Mouse (Mus musculus) liver, postnatal 0 days (tissue): ENCODE data around the gene Hoxc4. TPM values are rescaled to one million over a fixed set of nuclear protein-coding genes. Genes with fewer than 3 reads are reported as not detected.

Experiments used
- ATAC-seq: fragments of 200-750 bp; cut with Nextera tagmentation; 2 replicates; pipeline ENCODE4 v1.8.0; 2017; ENCODE audit warnings: mild to moderate bottlenecking, moderate library complexity
- DNase-seq: peaks from one replicate; pipeline ENCODE4 v3.0.0-alpha.2; 2016
- H3K27ac ChIP-seq: fragments of 300-500 bp; sonication (generic); 2 replicates; pipeline ENCODE4 v1.5.1; 2014; ENCODE audit warnings: antibody characterized with exemption, moderate library complexity, mild to moderate bottlenecking, low read depth
- H3K27me3 ChIP-seq: fragments of 300-500 bp; sonication (generic); 2 replicates; pipeline ENCODE4 v1.6.1; 2014; ENCODE audit warnings: low read length, control low read depth, mixed read lengths; ENCODE audit not compliant: insufficient read depth
- H3K36me3 ChIP-seq: fragments of 300-500 bp; sonication (generic); replicated peaks from 2 replicates; pipeline ENCODE4 v1.6.1; 2014; ENCODE audit warnings: mild to moderate bottlenecking, control low read depth, low read length, moderate library complexity, mixed read lengths; ENCODE audit not compliant: insufficient read depth
- H3K4me1 ChIP-seq: fragments of 300-500 bp; sonication (generic); 2 replicates; pipeline ENCODE4 v1.6.1; 2014; ENCODE audit warnings: antibody characterized with exemption, mild to moderate bottlenecking, control low read depth; ENCODE audit not compliant: insufficient read depth
- H3K4me2 ChIP-seq: fragments of 300-500 bp; sonication (generic); 2 replicates; pipeline ENCODE4 v1.6.1; 2014; ENCODE audit warnings: low read depth, mild to moderate bottlenecking, low read length, moderate library complexity, mixed read lengths
- H3K4me3 ChIP-seq: fragments of 300-500 bp; sonication (generic); 2 replicates; pipeline ENCODE4 v1.5.1; 2014; ENCODE audit warnings: low read depth, low read length
- H3K9ac ChIP-seq: fragments of 300-500 bp; sonication (generic); replicated peaks from 2 replicates; pipeline ENCODE4 v1.6.1; 2014; ENCODE audit warnings: mild to moderate bottlenecking, moderate library complexity
- H3K9me3 ChIP-seq: fragments of 300-500 bp; sonication (generic); 2 replicates; pipeline ENCODE4 v1.6.1; 2016; ENCODE audit warnings: mild to moderate bottlenecking, control low read depth, low read length, mixed read lengths
- CTCF ChIP-seq: sonication (generic); IDR thresholded peaks from 2 replicates; pipeline ENCODE4 v1.5.1; 2016; ENCODE audit warnings: antibody characterized with exemption, low read depth
- EP300 ChIP-seq: IDR thresholded peaks from 2 replicates; pipeline ENCODE4 v1.6.1; 2016; ENCODE audit warnings: antibody characterized with exemption, low read depth, mild to moderate bottlenecking
- WGBS: fragments of 180-500 bp; shearing (Covaris S2); extraction: QIAGEN DNeasy Blood & Tissue Kit; methylation state at CpG from one replicate; pipeline ENCODE4 v1.1.7; 2014; ENCODE audit not compliant: insufficient replicate concordance; 5-methylcytosine and 5-hydroxymethylcytosine counted together
- polyA plus RNA-seq: library from polyadenylated mRNA; unstranded; fragments of >200 nt; fragmentation: Nextera tagmentation; extraction: Ambion mirVana; gene quantifications from 2 replicates; pipeline ENCODE4 v1.2.1, GENCODE M21; 2015

The Hoxc4 gene
- polyA plus RNA-seq, 1 experiment from 2014 or later, result 0.07 TPM

DNA sequence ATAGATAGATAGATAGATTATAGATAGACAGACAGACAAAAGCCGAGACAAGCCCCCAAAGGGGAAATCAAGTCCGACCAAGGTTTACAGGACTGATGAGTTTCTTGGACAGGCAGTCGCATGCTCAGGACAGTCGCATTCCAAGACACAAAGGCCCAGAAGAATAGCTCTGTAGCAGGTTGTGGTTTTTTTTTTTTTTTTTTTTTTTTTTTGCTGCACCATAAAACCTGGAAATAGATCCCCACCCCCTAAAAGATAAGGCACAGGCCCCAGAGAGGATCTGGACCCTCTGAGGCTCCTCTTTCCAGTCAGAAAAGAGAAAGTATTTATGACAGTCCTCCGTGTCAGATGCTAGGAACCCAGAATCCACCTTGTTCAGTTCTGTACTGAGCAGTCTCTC is 30.7 kb upstream of the Hoxc4 start:
- H3K36me3 ChIP-seq, result no peaks in the 10 kb centered on the region
- ATAC-seq (no peak), DNase-seq (no peak)
- peaks cover 98% of the 10 kb centered on the region for H3K27me3 ChIP-seq
- no peak overlapping the region for H3K9ac ChIP-seq
- H3K4me1 ChIP-seq, result no peaks in the 10 kb centered on the region
- no peak overlapping the region for H3K4me3 ChIP-seq
- WGBS, result 29% methylated on average over 5 of the region's 5 CpGs
- TF ChIP-seq CTCF, result no peak
- no peak for TF ChIP-seq EP300
- H3K4me2 ChIP-seq, result no peak overlapping the region
- H3K27ac ChIP-seq, result no peak overlapping the region
- H3K9me3 ChIP-seq, result no peaks in the 10 kb centered on the region

- Histone ChIP-seq H3K4me2 (no peak within 1 kb of the TSS), H3K4me3 (no peak within 1 kb of the TSS), H3K9ac (no peak within 1 kb of the TSS)
These were observed 28.0 kb upstream of the Hoxc4 start, which contains the start of gene Hoxc8 for GRCm38 (mm10) chr15:102990461-102991397. Hoxc8 (plus strand) TSS chr15:102990607.

DNA sequence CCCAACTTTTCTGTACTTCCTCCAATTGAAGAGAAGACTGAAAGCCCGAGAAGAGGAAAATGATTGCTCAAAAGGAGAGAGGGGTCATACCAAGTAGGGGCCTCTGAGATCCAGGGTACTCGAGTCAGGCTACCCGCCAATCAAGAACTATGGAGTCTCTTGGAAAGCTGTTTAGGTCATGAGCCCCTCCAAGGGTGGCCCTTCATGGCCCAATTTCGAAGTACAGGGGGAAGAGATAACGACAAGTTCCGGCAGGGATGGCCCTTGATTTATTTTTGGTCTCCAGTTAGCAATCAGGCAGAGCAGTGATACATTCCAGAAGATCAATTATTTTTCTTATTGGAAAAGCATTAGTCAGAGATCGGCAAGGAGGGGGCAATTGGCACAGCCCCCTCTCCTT is 27.0 kb upstream of the Hoxc4 start:
- DNase-seq (no peak), ATAC-seq (no peak)
- 2% methylated on average over 7 of the region's 7 CpGs for WGBS
- H3K9ac ChIP-seq, result no peak overlapping the region
- H3K27ac ChIP-seq, result no peak overlapping the region
- no peak overlapping the region for H3K4me3 ChIP-seq
- TF ChIP-seq CTCF, result no peak
- no peak for TF ChIP-seq EP300
- H3K4me2 ChIP-seq, result no peak overlapping the region
- no peaks in the 10 kb centered on the region for H3K4me1 ChIP-seq
- H3K27me3 ChIP-seq, result peaks cover 97% of the 10 kb centered on the region
- H3K36me3 ChIP-seq, result no peaks in the 10 kb centered on the region
- H3K9me3 ChIP-seq, result no peaks in the 10 kb centered on the region

More at GRCm38 (mm10) chr15:102990461-102991397, 28.0 kb upstream of the Hoxc4 start, which contains the start of gene Hoxc8:
- WGBS, result 3% methylated on average over 66 of the region's 69 CpGs
- DNase-seq, result no peak
- Histone ChIP-seq H3K4me1 (no peaks in the 10 kb centered on the region), H3K36me3 (no peaks in the 10 kb centered on the region), H3K9me3 (no peaks in the 10 kb centered on the region), H3K27me3 (peaks cover 98% of the 10 kb centered on the region), H3K27ac (no peak within 1 kb of the TSS)
- ATAC-seq, result no peak
- TF ChIP-seq CTCF (no peak), EP300 (no peak)

GRCm38 (mm10) chr15:102992206-102992605 is 26.5 kb upstream of the Hoxc4 start:
- no peak for ATAC-seq
- WGBS, result 3% methylated on average over 11 of the region's 11 CpGs

DNA sequence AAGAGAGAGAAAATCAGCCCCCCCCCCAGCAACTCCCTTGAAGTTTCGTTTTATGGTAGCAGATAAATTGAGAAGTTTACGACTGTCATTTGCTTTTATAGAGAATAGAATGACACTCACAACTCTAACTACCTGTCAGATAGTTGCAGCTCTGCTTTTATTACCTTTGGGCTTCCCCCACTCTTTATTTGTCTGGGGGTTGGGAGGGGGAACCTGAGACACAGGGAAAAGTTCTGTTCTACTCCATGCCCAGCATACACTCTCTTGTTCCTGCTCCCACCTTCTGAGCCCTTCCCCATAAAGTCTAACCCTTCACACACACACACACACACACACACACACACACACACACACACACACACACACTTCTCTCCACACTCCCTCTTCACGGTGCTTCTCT is 25.9 kb upstream of the Hoxc4 start:
- Histone ChIP-seq H3K4me2 (no peak overlapping the region), H3K4me1 (no peaks in the 10 kb centered on the region), H3K9ac (no peak overlapping the region), H3K36me3 (no peaks in the 10 kb centered on the region), H3K4me3 (no peak overlapping the region), H3K27ac (no peak overlapping the region), H3K9me3 (no peaks in the 10 kb centered on the region), H3K27me3 (peaks cover 97% of the 10 kb centered on the region)
- 2% methylated on average over 3 of the region's 3 CpGs for WGBS
- no peak for ATAC-seq
- DNase-seq, result no peak
- TF ChIP-seq CTCF, result no peak
- no peak for TF ChIP-seq EP300

More at GRCm38 (mm10) chr15:102992206-102992605, 26.5 kb upstream of the Hoxc4 start:
- TF ChIP-seq CTCF (no peak), EP300 (no peak)
- no peak overlapping the region for H3K27ac ChIP-seq
- H3K36me3 ChIP-seq, result no peaks in the 10 kb centered on the region
- H3K9ac ChIP-seq, result no peak overlapping the region
- no peak overlapping the region for H3K4me3 ChIP-seq
- peaks cover 97% of the 10 kb centered on the region for H3K27me3 ChIP-seq
- H3K4me2 ChIP-seq, result no peak overlapping the region
- no peaks in the 10 kb centered on the region for H3K4me1 ChIP-seq
- DNase-seq, result no peak
- no peaks in the 10 kb centered on the region for H3K9me3 ChIP-seq

- H3K4me1 ChIP-seq, result peaks cover 4% of the 10 kb centered on the region; the same call in 1 of the 2 replicates
- peaks cover 97% of the 10 kb centered on the region for H3K27me3 ChIP-seq
- H3K9me3 ChIP-seq, result no peaks in the 10 kb centered on the region
- DNase-seq (no peak), ATAC-seq (no peak)
- no peak overlapping the region for H3K27ac ChIP-seq
- no peak overlapping the region for H3K4me3 ChIP-seq
- no peak for TF ChIP-seq EP300
- no peak for TF ChIP-seq CTCF
- no peaks in the 10 kb centered on the region for H3K36me3 ChIP-seq
- no peak overlapping the region for H3K4me2 ChIP-seq
- H3K9ac ChIP-seq, result no peak overlapping the region
- 5% methylated on average over 9 of the region's 9 CpGs for WGBS
These were observed 22.2 kb upstream of the Hoxc4 start for GRCm38 (mm10) chr15:102996548-102996947.
